Comparison of ENCODE assay signal across 9 mouse cellular contexts in the genomic region with DNA sequence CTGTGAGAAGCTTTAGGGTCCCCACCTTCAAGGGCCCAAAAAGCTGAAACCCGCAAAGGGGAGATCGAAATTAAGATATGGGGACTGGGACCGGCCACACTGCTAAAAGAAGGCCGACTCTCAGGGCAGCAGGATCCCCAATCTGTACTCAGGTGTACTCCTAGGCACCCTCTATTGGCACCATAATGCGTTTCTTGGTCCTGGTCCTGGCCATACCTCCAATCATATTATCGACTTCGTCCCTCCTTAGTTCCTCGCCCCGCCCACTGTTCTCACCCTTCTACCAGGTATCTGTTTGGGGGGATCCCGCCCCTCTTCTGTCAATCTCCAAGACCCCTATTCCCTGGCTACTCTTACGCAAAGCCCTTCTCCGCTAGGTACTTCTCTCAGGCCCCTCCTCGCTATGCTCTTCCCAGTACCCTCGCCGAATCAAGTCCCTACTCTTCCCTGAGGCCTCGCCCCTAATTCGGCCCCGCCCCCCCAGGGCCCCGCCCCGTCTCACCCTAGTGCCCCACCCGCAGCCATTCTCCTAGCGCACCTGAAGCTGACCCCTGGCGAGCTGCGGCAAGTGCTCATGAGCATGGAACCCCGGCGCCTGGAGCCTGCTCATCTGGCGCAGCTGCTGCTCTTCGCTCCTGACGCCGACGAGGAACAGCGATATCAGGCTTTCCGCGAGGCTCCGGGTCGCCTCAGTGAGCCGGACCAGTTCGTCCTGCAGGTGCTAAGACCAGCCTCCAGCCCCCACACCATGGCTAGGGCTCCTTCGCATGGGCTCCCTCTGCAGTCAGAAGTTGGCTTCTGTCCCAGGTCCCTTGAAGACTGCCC. TPM values are rescaled to one million over a fixed set of nuclear protein-coding genes. Genes with fewer than 3 reads are reported as not detected.
DNase-seq lines count a peak whose midpoint lies in the region; ATAC-seq and TF ChIP-seq lines count a peak whose summit lies in the region.
"Had no signal": no experiment of that assay in that cellular context is flagged by ENCODE, and none has a peak within 500 bp of the region (broad histone marks: within the 10 kb centered on the region; RNA-seq: fewer than 3 reads in every experiment).

No protein-coding gene starts in this region.

- 0 out of 2 replicates have a peak, but pooled peaks have one; percentile 39 for ATAC-seq in heart, postnatal 0 days (ENCODE audit: insufficient read depth, low read depth)
- 0 out of 2 replicates have a peak, but pooled peaks have one; percentile 34 for ATAC-seq in hindbrain, embryonic 14.5 days (ENCODE audit: low FRiP score)
- ATAC-seq in liver, embryonic 16.5 days (ENCODE audit: low read depth) = peak; percentile 74

- no peaks in the 10 kb centered on the region for H3K36me3 ChIP-seq in heart, postnatal 0 days (replicated peaks; ENCODE audit: control insufficient read depth, insufficient read depth, low read length)
- H3K36me3 ChIP-seq in hindbrain, embryonic 14.5 days (replicated peaks; ENCODE audit: control insufficient read depth, insufficient read depth) = no peaks in the 10 kb centered on the region
- no peaks in the 10 kb centered on the region for H3K36me3 ChIP-seq in liver, embryonic 16.5 days (ENCODE audit: control insufficient read depth, insufficient read depth)

- TF ChIP-seq POLR2A in brain, embryonic 14.5 days (IDR thresholded peaks at IDR 0.05; ENCODE audit: borderline replicate concordance, extremely low read depth, insufficient read depth, insufficient read length, poor library complexity, severe bottlenecking) = no peak

- H3K9me3 ChIP-seq in heart, postnatal 0 days (replicated peaks; ENCODE audit: control insufficient read depth, low read length) = no peaks in the 10 kb centered on the region
- H3K9me3 ChIP-seq in hindbrain, embryonic 14.5 days (ENCODE audit: control insufficient read depth, low read length) = no peaks in the 10 kb centered on the region
- no peaks in the 10 kb centered on the region for H3K9me3 ChIP-seq in liver, embryonic 16.5 days (replicated peaks; ENCODE audit: control insufficient read depth, low read length)

- WGBS in heart, postnatal 0 days = 11% methylated on average over 39 of the region's 39 CpGs
- 9% methylated on average over 39 of the region's 39 CpGs for WGBS in hindbrain, embryonic 14.5 days
- WGBS in liver, embryonic 16.5 days (ENCODE audit: insufficient replicate concordance) = 8% methylated on average over 39 of the region's 39 CpGs

- no peak overlapping the region for H3K9ac ChIP-seq in heart, postnatal 0 days (replicated peaks; ENCODE audit: low read depth, low read length)
- H3K9ac ChIP-seq in hindbrain, embryonic 14.5 days = peak overlapping the region; percentile 49
- no peak overlapping the region for H3K9ac ChIP-seq in liver, embryonic 16.5 days (ENCODE audit: low read depth, low read length)

- peaks cover 8% of the 10 kb centered on the region; the same call in 1 of the 2 replicates for H3K4me1 ChIP-seq in heart, postnatal 0 days (ENCODE audit: control insufficient read depth, insufficient read depth)
- peaks cover 5% of the 10 kb centered on the region for H3K4me1 ChIP-seq in hindbrain, embryonic 14.5 days (replicated peaks; ENCODE audit: control insufficient read depth, insufficient read depth, low read length)
- H3K4me1 ChIP-seq in liver, embryonic 16.5 days (ENCODE audit: control insufficient read depth, low read depth, low read length) = peaks cover 3% of the 10 kb centered on the region; the same call in 1 of the 2 replicates

- DNase-seq in heart, postnatal 0 days (ENCODE audit: low spot score) = no peak
- no peak for DNase-seq in heart, postnatal 36 days
- peak; percentile 24 for DNase-seq in brain, embryonic 14.5 days (ENCODE audit: low read depth)
- DNase-seq in hindbrain, embryonic 14.5 days (ENCODE audit: low spot score) = no peak
- DNase-seq in retina, embryonic 14.5 days (ENCODE audit: low spot score) = peak; percentile 40
- DNase-seq in layer of hippocampus, adult 8-10 months (ENCODE audit: low spot score in 2 of 2) = no peak
- DNase-seq in left cerebral cortex, adult 11 months (ENCODE audit: low spot score) = no peak

- no peak for TF ChIP-seq CTCF in heart, postnatal 0 days (IDR thresholded peaks at IDR 0.05; ENCODE audit: low read depth)
- no peak for TF ChIP-seq CTCF in brain, embryonic 14.5 days (IDR thresholded peaks at IDR 0.05; ENCODE audit: borderline replicate concordance, extremely low read depth, insufficient read depth, insufficient read length)

- no peak for TF ChIP-seq EP300 in heart, postnatal 0 days (IDR thresholded peaks at IDR 0.05; ENCODE audit: low read depth)

- peak overlapping the region; percentile 57 for H3K4me2 ChIP-seq in heart, postnatal 0 days (ENCODE audit: low read depth, low read length)
- H3K4me2 ChIP-seq in hindbrain, embryonic 14.5 days (replicated peaks) = peak overlapping the region; percentile 64
- H3K4me2 ChIP-seq in liver, embryonic 16.5 days (ENCODE audit: low read depth, low read length) = peak overlapping the region; percentile 39

- peak overlapping the region; percentile 17 for H3K4me3 ChIP-seq in heart, postnatal 0 days (ENCODE audit: low read depth, low read length)
- H3K4me3 ChIP-seq in hindbrain, embryonic 14.5 days (replicated peaks; ENCODE audit: low read length) = peak overlapping the region; percentile 32
- H3K4me3 ChIP-seq in liver, embryonic 16.5 days (ENCODE audit: low read depth, low read length) = 0 out of 2 replicates have a peak overlapping the region, but pooled peaks have one; percentile 11

- H3K27me3 ChIP-seq in heart, postnatal 0 days (ENCODE audit: control insufficient read depth, insufficient read depth, low read length) = peaks cover 29% of the 10 kb centered on the region
- peaks cover 30% of the 10 kb centered on the region for H3K27me3 ChIP-seq in hindbrain, embryonic 14.5 days (ENCODE audit: control insufficient read depth, insufficient read depth, low read length)
- peaks cover 18% of the 10 kb centered on the region for H3K27me3 ChIP-seq in liver, embryonic 16.5 days (ENCODE audit: control insufficient read depth, insufficient read depth, low read depth, low read length)

- intact Hi-C loops in heart, postnatal 36 days (cut with DNase I) = no loop called here

- no peak overlapping the region for H3K27ac ChIP-seq in heart, postnatal 0 days (ENCODE audit: low read depth)
- H3K27ac ChIP-seq in hindbrain, embryonic 14.5 days = no peak overlapping the region
- H3K27ac ChIP-seq in liver, embryonic 16.5 days (ENCODE audit: low read length) = no peak overlapping the region
- H3K27ac ChIP-seq: macrophage had no signal

RNA-seq across cellular contexts. Expression of a gene that starts 16.6 kb away (rescaled TPM):
- total RNA-seq in heart, postnatal 0 days (2014; rRNA removed; ENCODE audit: low replicate concordance) = 126 and 128 TPM in 2 replicates
- polyA plus RNA-seq in heart, postnatal 0 days (2015; fragmentation: Nextera tagmentation; extraction: Ambion mirVana) = 154 and 170 TPM in 2 replicates
- 10 to 100 TPM; 50.0 to 53.8 TPM for total RNA-seq in heart, postnatal 36 days (2021)
- 58.0 and 68.0 TPM in 2 replicates for polyA plus RNA-seq in brain, embryonic 14.5 days (2012; rRNA removed)
- polyA plus RNA-seq in hindbrain, embryonic 14.5 days (2014; fragmentation: Nextera tagmentation; extraction: Ambion mirVana) = 146 and 147 TPM in 2 replicates
- polyA plus RNA-seq in liver, embryonic 16.5 days (2015; fragmentation: Nextera tagmentation; extraction: Ambion mirVana) = 145 and 150 TPM in 2 replicates
- total RNA-seq in layer of hippocampus, adult 8-10 months (2022) = 10 to 100 TPM; 33.8 to 39.8 (median 37.0) TPM

RNA-seq across cellular contexts. Expression of a gene that starts 29.9 kb away (rescaled TPM):
- not detected in 2 replicates for total RNA-seq in heart, postnatal 0 days (2014; rRNA removed; ENCODE audit: low replicate concordance)
- polyA plus RNA-seq in heart, postnatal 0 days (2015; fragmentation: Nextera tagmentation; extraction: Ambion mirVana) = not detected in 2 replicates
- not detected for total RNA-seq in heart, postnatal 36 days (2021)
- 1.4 and 1.9 TPM in 2 replicates for polyA plus RNA-seq in brain, embryonic 14.5 days (2012; rRNA removed)
- 0.25 and 0.60 TPM in 2 replicates for polyA plus RNA-seq in hindbrain, embryonic 14.5 days (2014; fragmentation: Nextera tagmentation; extraction: Ambion mirVana)
- not detected in 2 replicates for polyA plus RNA-seq in liver, embryonic 16.5 days (2015; fragmentation: Nextera tagmentation; extraction: Ambion mirVana)
- 1 to 10 TPM in 3 of 4 experiments, under 1 TPM in 1; 0.99 to 1.7 (median 1.5) TPM for total RNA-seq in layer of hippocampus, adult 8-10 months (2022)
- polyA plus RNA-seq: macrophage had no signal

RNA-seq across cellular contexts. Expression of a gene that starts 58.0 kb away (rescaled TPM):
- 56.0 and 104 TPM in 2 replicates for total RNA-seq in heart, postnatal 0 days (2014; rRNA removed; ENCODE audit: low replicate concordance)
- 58.5 and 63.3 TPM in 2 replicates for polyA plus RNA-seq in heart, postnatal 0 days (2015; fragmentation: Nextera tagmentation; extraction: Ambion mirVana)
- total RNA-seq in heart, postnatal 36 days (2021) = 10 to 100 TPM; 24.0 to 29.4 TPM
- 70.3 and 76.3 TPM in 2 replicates for polyA plus RNA-seq in brain, embryonic 14.5 days (2012; rRNA removed)
- 72.2 and 78.1 TPM in 2 replicates for polyA plus RNA-seq in hindbrain, embryonic 14.5 days (2014; fragmentation: Nextera tagmentation; extraction: Ambion mirVana)
- 23.9 and 25.5 TPM in 2 replicates for polyA plus RNA-seq in liver, embryonic 16.5 days (2015; fragmentation: Nextera tagmentation; extraction: Ambion mirVana)
- total RNA-seq in layer of hippocampus, adult 8-10 months (2022) = 10 to 100 TPM; 50.4 to 57.0 (median 54.1) TPM

Comparison
In these comparisons a context has a peak if more than half of its experiments do, and no peak if none do; other contexts are left out.
1. DNase-seq: peak in brain, embryonic 14.5 days (single experiment) and retina, embryonic 14.5 days (single experiment); none in heart, postnatal 0 days (single experiment), heart, postnatal 36 days (0 of 2), hindbrain, embryonic 14.5 days (single experiment), layer of hippocampus, adult 8-10 months (0 of 2) and left cerebral cortex, adult 11 months (single experiment).
2. Peak in every context shown above with its lines, with median percentiles within 50 percentile points of each other: ATAC-seq, H3K4me2 ChIP-seq and H3K4me3 ChIP-seq.